ENCODE assay signal across 20 mouse cellular contexts in genomic region chr19:5942581-5942980, GRCm38 (mm10). TPM values are rescaled to one million over a fixed set of nuclear protein-coding genes. Genes with fewer than 3 reads are reported as not detected.
"Had no signal": no experiment of that assay in that cellular context is flagged by ENCODE, and none has a peak within 500 bp of the region (broad histone marks: within the 10 kb centered on the region; RNA-seq: fewer than 3 reads in every experiment).

No protein-coding gene starts in this region.

- H3K9ac ChIP-seq: limb, embryonic 13.5 days; liver, embryonic 14.5 days; midbrain, embryonic 15.5 days; neural tube, embryonic 13.5 days had no signal

- DNase-seq: kidney, postnatal 25 days; left cerebral cortex, postnatal 4 days; lung, adult 18-20 months; lung, postnatal 4 days; retina, postnatal 1 day; right cerebral cortex, postnatal 4 days; spleen, adult 18-20 months; thymus, adult 2 months; thymus, postnatal 25 days had no signal

- H3K36me3 ChIP-seq: midbrain, embryonic 15.5 days had no signal

- H3K4me3 ChIP-seq: limb, embryonic 13.5 days; midbrain, embryonic 10.5 days; midbrain, embryonic 15.5 days; neural tube, embryonic 13.5 days had no signal

- H3K4me2 ChIP-seq: limb, embryonic 13.5 days; midbrain, embryonic 15.5 days; neural tube, embryonic 13.5 days had no signal

- H3K27me3 ChIP-seq: limb, embryonic 13.5 days; midbrain, embryonic 15.5 days; neural tube, embryonic 13.5 days had no signal

- H3K27ac ChIP-seq: limb, embryonic 13.5 days; liver, embryonic 14.5 days; midbrain, embryonic 10.5 days; midbrain, embryonic 15.5 days; neural tube, embryonic 13.5 days had no signal

- ATAC-seq: midbrain, embryonic 15.5 days had no signal

- H3K9me3 ChIP-seq: limb, embryonic 13.5 days; midbrain, embryonic 10.5 days; midbrain, embryonic 15.5 days; neural tube, embryonic 13.5 days had no signal

RNA-seq across cellular contexts. Expression of gene Slc22a20, which starts 43.4 kb away (rescaled TPM):
- total RNA-seq: layer of hippocampus, postnatal 10 days; left cerebral cortex, postnatal 4 days; liver, adult 2 months; monocyte, adult 5-6 weeks had no signal
- polyA plus RNA-seq: kidney, embryonic 16.5 days; limb, embryonic 13.5 days; liver, adult 2 months; lung, embryonic 16.5 days; midbrain, embryonic 10.5 days; midbrain, embryonic 15.5 days; neural tube, embryonic 13.5 days; stomach, embryonic 14.5 days had no signal
